Mouse (Mus musculus): Measurements from ENCODE around the gene Klhl40. TPM values are rescaled to one million over a fixed set of nuclear protein-coding genes. Genes with fewer than 3 reads are reported as not detected.

The Klhl40 gene
- not detected for polyA plus RNA-seq (2017; shearing (Covaris generic))

DNA sequence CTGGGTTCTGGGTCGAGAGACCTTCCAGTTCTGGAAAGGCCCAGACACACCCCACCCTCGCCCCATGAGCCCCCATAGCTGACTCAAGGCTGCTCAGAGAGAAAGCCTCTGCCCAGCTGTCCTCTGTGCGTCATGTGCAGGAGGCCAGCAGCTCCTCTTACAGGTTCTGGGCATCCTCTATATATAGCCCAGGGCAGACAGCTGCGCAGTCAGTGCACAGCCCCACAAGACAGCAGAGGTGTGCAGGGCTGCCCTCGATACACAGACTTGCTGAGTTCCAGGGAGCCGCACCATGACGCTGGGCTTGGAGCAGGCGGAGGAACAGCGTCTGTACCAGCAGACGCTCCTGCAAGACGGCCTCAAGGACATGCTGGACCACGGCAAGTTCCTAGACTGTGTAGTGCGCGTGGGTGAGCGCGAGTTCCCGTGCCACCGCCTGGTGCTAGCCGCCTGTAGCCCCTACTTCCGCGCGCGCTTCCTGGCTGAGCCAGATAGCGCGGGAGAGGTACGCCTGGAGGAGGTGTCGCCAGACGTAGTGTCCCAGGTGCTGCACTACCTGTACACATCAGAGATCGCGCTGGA is at the start of gene Klhl40:
TSS of gene Klhl40 (plus strand) at position 124 of the 582 bp plus-strand sequence.

DNA sequence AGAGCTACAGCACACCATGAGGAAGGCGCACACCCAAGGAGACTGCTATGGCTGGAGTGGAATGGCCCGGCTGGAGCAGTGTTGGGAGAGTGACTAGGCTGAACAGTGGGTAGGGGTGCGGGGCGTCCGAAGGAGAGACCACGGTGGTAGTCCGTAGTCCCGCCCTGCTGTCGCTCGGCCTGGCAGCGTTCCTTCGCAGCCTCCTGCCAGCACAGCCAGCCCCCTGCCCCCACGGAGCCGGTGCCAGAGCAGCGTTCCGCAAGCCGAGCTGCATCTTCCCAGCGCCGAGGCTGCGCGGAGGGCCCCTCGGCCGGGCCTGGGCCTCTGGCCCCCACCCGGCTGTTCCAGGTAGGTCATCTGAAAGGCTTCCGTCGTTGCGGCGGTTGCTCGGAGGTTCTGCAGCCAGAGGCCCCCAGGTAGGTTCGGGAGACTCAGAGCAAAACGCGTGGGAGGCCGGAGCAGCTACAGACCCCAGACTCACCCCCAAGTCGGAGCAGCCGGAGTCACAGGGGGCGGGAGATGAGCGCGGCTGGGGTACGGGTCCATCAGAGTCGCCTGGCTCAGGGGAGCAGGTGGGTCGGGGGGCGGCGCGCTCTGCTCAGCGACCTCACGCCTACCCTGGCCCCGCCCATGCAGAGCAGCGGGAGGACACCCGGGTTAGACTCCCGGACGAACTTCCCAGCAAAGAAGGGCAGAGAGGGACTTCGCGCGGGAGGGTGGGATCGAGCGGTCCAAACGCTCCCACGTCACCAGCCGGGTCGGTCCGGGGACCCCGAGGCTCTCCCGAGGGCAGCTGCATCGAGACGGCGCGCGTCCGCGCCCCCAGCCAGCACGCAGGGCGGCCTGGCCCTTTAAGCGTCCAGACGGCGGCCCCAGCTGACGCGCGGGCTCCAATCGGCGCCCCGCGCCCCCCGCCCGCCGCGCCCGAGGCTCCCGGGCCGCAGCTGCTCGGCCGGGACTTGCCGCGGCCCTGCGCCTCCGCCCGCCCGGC is 18.0 kb upstream of the Klhl40 start, which contains the start of gene Zfp651:
TSS of gene Zfp651 (plus strand) at position 240 of the 991 bp plus-strand sequence.

DNA sequence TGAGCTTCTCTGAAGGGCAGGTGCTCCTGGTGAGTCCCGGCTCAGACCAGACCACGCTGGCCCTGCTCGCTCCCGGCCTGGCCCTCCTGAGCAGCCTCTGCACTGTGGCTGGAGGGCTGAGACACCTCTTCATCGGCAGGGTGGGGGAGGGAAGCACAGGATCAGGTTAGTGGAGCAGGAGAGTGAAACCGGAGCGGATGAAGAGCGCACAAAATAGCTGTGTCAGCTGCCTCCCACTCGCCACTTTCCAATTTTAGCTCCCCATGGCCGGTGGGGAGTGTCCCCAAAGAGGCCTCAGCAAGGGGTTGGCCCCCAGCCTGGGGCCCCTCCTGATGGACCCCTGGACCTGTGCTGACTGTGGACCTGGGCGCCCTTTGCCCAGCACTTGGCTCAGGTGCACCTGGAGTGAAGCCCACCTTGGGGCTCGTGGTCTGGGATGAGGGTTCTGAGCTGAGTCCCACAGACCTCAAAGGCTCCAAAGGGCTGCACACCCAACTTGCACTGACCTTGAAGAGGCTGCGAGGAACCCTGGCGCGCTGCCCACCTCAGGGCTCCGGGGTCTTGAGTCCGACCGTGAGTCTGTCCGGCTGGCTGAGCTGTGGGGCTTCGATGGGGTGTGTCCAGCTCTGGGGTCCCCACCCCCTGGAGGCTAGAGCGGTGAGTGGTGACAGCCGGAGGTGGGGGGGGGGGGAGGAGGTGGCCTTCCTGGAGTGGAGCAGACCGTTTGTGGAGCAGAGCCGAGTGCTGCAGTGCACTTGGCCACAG is 14.5 kb downstream of the Klhl40 start, which contains the start of gene Hhatl:
TSS of gene Hhatl (minus strand) at position 751 of the 765 bp plus-strand sequence.

Other genes with a start within 250 kb of the Klhl40 start
- not detected for gene Lyzl4, start 135.5 kb upstream of the Klhl40 start, polyA plus RNA-seq (2017; shearing (Covaris generic))
- 21.9 TPM for gene Vipr1, start 134.9 kb upstream of the Klhl40 start, polyA plus RNA-seq (2017; shearing (Covaris generic))
- 19.0 TPM for gene Sec22c, start 72.1 kb upstream of the Klhl40 start, polyA plus RNA-seq (2017; shearing (Covaris generic))
- 18.1 TPM for gene Ss18l2, start 67.3 kb upstream of the Klhl40 start, polyA plus RNA-seq (2017; shearing (Covaris generic))
- 165 TPM for gene Nktr, start 58.4 kb upstream of the Klhl40 start, polyA plus RNA-seq (2017; shearing (Covaris generic))
- gene Zfp651, start 18.3 kb upstream of the Klhl40 start, polyA plus RNA-seq (2017; shearing (Covaris generic)), result 0.35 TPM
- not detected for gene Hhatl, start 14.9 kb downstream of the Klhl40 start, polyA plus RNA-seq (2017; shearing (Covaris generic))
- gene Ccdc13, start 61.9 kb downstream of the Klhl40 start, polyA plus RNA-seq (2017; shearing (Covaris generic)), result not detected
- 110 TPM for gene Higd1a, start 80.8 kb downstream of the Klhl40 start, polyA plus RNA-seq (2017; shearing (Covaris generic))
- not detected for gene Ackr2, start 120.7 kb downstream of the Klhl40 start, polyA plus RNA-seq (2017; shearing (Covaris generic))
- not detected for gene Cyp8b1, start 138.7 kb downstream of the Klhl40 start, polyA plus RNA-seq (2017; shearing (Covaris generic))
- not detected for gene Fam198a, start 173.4 kb downstream of the Klhl40 start, polyA plus RNA-seq (2017; shearing (Covaris generic))
- not detected for gene Pomgnt2, start 219.5 kb downstream of the Klhl40 start, polyA plus RNA-seq (2017; shearing (Covaris generic))